Mouse (Mus musculus): ENCODE measurements at regions not wholly inside any gene's neighbourhood (a gene's known extent, or its start where the extent isn't known, plus 50 kb on each side); places are given as distances from the start of the nearest gene placed in this dataset.

DNA sequence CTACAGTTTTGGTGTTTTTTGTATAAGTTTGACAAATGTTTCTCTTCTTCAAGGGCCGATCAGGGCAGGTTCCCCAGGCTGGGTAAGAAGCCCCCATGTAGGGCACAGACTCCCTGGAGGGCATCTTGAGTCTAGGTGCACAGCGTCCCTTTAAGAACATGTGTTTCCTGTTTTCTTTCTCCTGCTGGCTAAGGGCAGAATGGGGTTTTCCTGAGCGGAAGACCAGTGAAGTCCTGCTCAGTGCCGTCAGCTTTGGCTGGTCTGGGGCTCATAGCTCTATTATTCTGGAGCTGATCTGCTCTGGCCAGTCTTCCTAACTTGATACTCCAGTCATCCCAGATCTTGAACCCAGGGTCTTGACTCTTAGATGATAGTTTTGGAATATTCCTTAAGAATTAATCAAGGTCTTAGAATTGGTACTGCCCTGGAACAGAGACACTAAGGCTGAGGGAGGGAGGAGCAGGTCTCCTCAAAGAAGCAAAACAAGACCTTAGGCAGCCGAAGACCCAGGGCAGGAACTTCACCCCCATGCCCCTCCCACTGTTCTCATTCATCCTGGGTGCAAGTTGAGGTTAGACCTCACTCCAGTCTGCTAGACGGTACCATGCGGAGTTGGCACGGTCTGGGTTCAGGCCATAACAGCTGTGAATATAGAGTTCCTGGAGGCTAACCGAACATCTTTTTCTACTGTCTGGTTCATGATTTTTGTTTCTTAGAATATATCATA is 70.8 kb upstream of the Haao start:
- intact Hi-C loops (cut with DNase I): no loop called here
- no peak for DNase-seq (ENCODE audit: low spot score in 2 of 2)

DNA sequence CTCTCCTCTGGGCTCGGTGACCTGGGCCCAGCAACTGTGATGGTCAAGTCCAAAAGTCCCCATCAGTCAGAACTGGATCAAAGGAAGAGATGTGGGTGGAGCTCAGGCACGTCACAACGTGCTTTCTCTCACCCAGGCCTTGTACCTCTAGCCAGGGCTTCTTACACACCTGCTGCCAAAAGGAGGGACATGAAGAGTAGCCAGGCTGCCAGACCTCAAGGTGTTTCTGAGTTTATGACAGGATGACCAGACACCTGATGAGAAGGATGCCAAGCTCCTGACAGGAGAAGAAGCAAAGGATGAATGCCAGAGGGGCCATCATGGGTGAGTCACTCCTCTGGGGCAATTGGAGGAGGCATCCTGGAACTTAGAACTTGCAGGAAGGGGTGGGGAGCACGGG is 70.0 kb upstream of the Haao start:
- intact Hi-C loops (cut with DNase I): no loop called here
- no peak for DNase-seq (ENCODE audit: low spot score in 2 of 2)

DNA sequence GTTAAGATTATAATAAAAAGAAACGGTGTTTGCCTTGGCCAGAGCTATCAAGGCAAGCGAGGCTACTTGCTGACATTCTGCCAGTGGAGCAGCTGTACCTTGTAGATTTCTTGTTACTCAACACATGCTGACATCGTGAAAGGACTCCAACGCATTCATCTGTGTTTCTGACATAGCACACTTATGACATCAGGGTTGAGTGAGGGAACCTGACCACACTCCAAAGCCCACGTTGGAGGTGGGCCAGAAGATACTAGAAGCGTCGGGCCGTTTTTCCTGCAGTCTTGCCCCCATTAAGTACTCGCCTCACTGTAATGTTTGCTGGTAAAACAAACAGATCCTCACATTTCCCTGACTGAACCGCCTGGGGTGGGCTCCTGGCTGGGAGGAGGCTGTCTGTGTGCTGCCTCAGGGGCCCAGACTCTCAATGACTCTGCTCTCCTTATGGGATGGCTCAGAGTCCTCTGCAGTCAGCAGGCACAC is 69.0 kb upstream of the Haao start:
- DNase-seq (ENCODE audit: low spot score in 2 of 2): no peak
- intact Hi-C loops (cut with DNase I): no loop called here

DNA sequence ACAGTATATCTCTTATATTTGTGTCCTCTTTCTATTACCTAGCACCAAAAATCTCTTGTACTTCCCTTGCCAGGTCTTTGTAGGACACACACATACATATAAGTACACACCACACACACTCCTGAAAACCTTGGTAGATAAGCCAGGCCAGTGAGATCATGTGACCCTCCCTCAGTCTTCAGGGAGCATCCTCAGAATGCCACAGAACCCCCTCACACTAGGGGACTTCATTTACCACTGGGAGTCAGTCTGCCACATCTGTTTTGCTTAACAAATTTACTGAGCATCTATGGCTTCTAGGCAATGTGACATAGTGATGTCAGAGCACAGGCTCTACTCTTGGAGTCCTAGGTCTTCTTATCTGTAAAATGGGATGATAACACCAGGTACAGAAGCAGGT is 67.3 kb upstream of the Haao start:
- intact Hi-C loops (cut with DNase I): no loop called here
- no peak for DNase-seq (ENCODE audit: low spot score in 2 of 2)

DNA sequence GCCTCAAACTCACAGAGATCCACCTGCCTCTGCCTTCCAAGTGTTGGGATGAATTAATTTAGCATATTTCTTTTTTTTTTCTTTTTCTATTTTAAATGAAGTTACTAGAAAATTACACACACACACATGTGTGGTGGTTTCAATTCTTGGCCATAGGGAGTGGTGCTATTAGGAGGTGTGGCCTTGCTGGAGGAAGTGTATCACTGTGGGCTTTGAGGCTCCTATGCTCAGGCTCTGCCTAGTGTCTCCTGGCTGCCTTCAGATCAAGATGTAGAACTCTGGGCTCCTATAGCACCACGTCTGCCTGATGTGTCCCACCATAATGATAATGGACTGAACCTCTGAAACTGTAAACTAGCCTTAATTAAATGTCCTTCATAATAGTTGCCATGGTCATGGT is 66.8 kb upstream of the Haao start:
- no peak for DNase-seq (ENCODE audit: low spot score in 2 of 2)
- intact Hi-C loops (cut with DNase I): no loop called here

DNA sequence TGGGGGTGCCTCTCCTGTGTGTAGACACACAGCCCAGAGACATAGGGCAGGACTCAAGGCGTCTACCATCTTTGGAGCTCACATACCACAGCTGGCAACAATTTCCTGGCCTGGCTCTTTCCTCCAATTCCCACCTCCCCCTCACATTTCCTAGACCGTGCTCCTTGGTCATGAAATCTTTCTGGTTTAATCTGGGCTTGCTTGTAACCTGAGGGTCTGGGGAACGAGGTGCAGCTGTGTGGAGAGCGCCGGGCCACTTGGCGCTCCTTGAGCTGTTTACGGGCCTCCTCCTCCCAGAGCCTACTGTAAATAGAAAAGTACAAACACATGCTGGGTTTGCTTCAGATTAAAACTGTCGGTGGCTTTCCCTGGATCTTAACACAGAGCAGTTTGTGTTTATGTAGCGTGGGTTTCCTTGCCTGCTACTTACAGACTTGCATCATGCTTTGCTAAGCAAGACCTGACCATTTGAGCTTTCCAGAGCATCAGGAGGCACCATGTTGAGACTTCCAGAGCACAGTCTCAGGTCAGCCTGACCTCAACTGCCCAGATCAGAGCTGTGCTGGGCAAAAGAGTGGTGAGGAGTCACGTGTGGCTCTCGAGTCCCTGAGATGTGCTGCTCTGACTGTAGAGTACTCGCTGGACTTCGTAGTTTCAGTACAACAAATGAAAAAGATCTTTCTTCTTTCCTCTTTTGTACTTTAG is 66.1 kb upstream of the Haao start:
- no peak for DNase-seq (ENCODE audit: low spot score in 2 of 2)
- intact Hi-C loops (cut with DNase I): no loop called here

DNA sequence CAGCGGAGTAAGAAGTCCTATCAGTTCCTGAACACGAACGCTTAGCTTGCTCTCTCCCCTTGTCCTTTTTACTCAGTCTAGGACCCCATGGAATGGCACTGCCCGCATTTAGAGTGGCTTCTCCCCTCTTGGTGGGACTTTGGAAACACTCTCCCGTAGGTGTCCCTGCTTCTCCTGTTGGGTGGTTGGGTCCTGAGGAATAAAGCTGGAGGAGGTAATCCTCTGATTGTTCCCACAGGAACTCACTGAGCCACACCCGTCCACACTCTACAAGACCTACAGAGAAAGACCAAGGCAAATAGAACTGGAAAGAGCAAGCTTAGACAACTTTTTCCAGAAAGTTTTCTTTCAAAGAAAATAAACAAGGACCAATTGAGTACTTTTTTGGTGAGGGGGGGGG is 64.7 kb upstream of the Haao start:
- intact Hi-C loops (cut with DNase I): no loop called here
- no peak for DNase-seq (ENCODE audit: low spot score in 2 of 2)

DNA sequence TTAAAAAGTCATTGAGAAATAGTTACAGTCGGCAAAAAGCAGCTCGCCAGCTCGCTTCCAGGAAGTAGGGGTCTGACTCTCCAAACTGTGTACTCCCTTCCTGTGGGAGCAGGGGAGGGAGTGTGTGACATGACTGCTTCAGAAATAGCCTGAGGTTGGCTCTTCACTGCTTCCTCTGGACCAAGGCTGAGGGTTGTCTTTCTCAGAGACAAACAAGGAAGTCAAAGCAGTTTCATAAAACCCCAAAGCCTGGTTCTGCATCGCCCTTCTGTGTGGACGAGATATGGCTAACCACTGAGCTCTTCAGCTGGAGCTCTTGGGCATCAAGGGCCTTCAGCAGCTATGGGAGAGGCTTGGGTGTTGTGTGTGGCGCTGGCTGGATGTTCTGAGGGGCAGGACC is 61.0 kb upstream of the Haao start:
- intact Hi-C loops (cut with DNase I): loop anchor here (10.0 kb wide), 2 partner anchors 116 to 476 kb away; no protein-coding TSS in a partner anchor
- DNase-seq (ENCODE audit: low spot score in 2 of 2): no peak

DNA sequence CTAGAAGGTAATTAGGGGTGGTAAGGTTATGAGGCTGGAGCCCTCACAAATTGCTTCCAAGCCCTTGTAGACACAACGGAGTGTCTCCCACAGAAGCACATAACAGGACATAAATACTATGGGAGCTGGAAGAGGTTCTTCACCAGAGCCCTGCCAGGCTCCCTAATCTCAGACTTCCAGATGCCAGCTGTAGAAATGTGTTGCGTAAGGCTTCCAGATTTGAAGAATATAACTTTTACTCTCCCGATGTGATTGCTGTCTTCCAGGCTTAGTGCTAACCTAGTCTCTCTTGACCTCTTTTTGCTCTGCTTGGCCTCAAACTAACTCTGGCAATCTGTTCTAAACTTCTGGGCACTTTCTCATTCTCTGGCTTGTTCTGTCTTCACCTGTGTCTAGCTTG is 59.8 kb upstream of the Haao start:
- no peak for DNase-seq (ENCODE audit: low spot score in 2 of 2)
- intact Hi-C loops (cut with DNase I): loop anchor here (10.0 kb wide), 2 partner anchors 117 to 477 kb away; no protein-coding TSS in a partner anchor

DNA sequence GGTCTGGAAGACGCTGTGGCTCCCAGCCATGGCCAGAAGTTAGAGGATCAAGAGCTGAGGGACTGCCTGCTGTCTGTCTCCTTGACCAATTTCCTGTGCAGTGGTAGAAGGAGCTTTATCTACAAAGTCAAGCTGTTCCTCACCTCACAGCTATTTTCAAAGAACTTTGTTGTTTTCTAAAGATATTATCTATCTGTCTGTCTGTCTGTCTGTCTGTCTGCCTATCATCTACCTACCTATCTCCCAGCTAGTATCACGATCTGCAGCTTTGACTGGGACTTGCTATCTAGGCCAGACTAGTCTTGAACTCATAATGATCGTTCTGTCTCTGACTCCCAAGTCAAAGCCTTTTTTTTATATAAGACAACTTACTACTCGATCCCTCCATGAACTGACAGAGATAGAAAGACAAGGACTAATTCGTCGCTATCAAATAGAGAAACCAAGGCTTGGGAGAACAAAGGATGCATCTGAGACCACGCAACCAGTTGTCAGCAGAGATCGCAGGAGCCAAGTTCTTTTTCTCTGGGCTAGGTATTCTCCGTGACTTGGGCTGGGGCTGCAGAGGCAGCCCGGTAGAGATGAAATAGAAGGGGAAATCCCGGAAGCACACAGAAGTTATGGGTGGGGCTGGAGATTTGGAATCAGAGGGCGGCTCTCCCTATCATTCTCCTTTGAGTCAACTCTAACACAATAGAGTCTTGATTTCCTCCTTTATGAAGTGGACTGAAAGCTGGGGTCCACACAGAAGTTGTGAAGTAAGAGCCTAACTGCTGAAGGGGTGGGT is 59.2 kb upstream of the Haao start:
- intact Hi-C loops (cut with DNase I): loop anchor here (10.0 kb wide), 2 partner anchors 118 to 478 kb away; no protein-coding TSS in a partner anchor
- DNase-seq (ENCODE audit: low spot score in 2 of 2): no peak

DNA sequence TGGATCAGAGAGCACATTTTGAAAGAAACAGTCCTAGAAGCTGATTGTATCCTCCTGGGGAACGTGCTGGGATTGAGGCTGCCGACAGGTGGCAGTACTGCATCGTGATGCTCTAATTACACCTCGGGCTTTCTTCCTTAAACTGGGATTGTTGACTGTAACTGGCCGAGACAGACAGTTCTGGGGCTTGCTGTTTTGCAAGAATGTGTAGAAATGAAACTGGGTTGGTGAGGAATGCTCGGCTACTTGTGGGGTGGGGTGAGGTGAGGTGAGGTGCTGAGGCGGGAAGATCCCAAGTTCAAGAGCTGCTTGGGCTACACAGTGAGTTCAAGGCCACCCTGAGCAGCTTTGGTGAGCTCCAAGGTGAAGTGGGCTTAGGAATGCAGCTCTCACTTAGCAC is 55.7 kb upstream of the Haao start:
- intact Hi-C loops (cut with DNase I): loop anchor here (2.0 to 10.0 kb wide), 4 partner anchors 59 to 481 kb away; no protein-coding TSS in a partner anchor
- DNase-seq (ENCODE audit: low spot score in 2 of 2): peak; percentile 77 to 79

DNA sequence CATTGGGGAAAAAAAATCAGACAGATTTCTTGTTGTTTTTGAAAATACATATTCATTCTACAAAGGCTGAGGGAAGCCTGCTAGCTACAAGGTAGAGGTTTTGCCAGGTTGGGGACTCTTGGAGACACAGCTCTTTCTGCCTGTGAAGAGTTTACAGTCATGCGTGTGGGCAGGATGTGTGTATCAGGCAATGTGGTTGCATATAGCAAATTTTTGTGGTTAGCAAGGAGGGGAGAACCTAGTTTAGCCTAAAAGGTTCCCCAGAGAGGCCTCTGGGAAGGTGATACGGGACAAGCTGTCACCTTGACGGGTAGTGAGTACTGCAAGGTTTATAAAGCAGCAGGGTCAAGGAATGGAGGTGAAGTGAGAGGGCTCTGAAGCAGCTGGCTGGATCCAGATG is 54.8 kb upstream of the Haao start:
- intact Hi-C loops (cut with DNase I): loop anchor here (2.0 to 10.0 kb wide), 4 partner anchors 60 to 482 kb away; no protein-coding TSS in a partner anchor
- no peak for DNase-seq (ENCODE audit: low spot score in 2 of 2)

DNA sequence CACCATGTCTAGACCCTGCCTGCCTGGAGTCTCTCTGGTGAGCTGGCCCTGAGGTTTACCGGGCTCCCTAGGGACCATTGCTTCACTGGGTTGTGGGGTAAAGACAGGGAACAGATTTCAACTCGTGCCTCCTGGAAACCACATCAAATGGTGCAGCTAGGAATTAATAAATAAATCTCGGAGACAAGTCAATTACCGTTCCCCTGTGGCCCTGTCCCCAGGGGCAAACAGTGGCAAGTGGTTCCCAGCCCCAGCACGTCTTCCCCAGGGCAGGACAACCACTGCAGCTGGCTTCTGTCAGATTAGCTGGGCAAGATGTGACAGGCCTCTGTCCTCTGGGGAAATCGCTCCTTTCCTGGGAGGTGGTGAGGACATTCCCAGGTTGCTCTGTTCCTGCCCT is 54.3 kb upstream of the Haao start:
- no peak for DNase-seq (ENCODE audit: low spot score in 2 of 2)
- intact Hi-C loops (cut with DNase I): loop anchor here (2.0 to 10.0 kb wide), 4 partner anchors 60 to 483 kb away; no protein-coding TSS in a partner anchor

DNA sequence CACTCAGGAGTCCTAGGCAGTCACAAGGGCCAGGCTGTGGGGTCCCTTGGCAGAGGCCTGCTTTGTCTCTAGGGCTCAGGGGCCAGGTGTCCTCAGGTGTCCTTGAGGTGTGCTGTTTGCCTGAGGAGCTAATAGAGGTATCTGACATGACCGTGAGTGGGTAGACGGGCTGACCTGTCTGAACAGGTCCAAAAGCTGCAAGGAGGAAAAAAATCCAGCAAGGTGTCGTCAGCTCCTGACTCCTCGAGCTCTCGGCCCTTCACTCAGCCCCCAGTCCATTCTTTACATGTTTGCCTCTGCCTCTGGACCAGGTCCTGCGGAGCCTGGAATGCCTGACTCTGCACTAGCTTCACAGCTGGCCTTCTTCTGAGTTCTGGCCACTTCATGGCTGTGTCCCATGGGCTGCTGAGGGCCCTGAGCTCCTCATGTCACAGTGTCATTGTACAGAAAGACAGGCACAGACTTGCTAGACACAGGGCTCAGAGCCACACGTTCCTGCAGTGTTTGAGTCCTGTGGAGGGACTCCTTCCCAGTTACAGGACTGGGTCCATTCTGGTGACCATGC is 51.9 kb upstream of the Haao start:
- DNase-seq (ENCODE audit: low spot score in 2 of 2): no peak
- intact Hi-C loops (cut with DNase I): loop anchor here (5.0 to 10.0 kb wide), 3 partner anchors 63 to 485 kb away; no protein-coding TSS in a partner anchor

DNA sequence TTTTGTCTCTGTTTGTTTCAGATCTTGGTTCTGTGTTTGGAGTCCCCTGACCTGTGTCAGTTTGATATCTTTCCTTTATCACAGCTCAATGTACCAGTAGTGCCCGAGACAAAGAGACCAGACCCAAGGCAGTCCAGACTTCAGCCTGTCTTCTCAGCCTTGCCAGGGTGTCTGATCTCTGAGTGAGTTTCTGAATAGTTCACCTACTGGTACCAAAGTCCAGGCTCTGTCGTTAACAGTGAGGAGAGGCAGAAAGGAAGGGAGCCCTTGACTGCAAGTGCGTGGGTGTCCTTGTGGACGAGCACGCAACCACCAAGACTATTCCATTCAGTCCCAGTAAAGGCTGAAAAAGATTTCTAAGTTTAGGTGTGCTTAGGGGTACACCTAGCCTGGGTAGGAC is 50.8 kb upstream of the Haao start:
- DNase-seq (ENCODE audit: low spot score in 2 of 2): no peak
- intact Hi-C loops (cut with DNase I): no loop called here

Measured in left cerebral cortex, postnatal 14 days (tissue).